Mouse (Mus musculus): ENCODE data around the gene Cnppd1. TPM values are rescaled to one million over a fixed set of nuclear protein-coding genes. Genes with fewer than 3 reads are reported as not detected.

Cnppd1 gene
- polyA plus RNA-seq, 1 experiment from 2014 or later = 44.4 TPM

DNA sequence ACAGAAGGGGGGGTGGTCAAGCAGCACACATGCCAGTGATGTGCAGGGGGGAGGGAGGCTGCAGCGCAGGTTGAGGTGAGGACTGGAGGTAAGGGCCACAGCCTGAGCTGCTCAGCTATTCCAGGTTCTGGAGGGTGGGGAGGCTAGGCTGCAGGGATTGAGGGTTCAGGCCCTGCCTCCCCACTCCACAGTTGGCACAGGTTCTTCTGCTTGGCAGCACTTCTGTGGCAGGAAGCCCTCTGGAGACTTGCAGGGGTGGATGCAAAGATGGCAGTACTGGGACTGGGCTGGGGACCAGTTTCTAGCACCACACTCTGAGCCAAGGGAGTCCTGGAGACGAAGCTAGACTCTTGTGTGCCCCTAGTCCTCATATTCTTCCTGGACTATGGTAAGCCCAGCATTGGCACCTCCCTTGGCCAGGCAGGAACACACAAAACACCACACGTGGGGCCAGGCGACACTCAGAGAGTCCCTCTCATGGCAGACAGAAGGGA is 38.9 kb upstream of the Cnppd1 start:
- no peak overlapping the region for H3K27ac ChIP-seq (ENCODE audit: low read depth, low read length)
- no peak overlapping the region for H3K4me2 ChIP-seq (ENCODE audit: low read depth, low read length)
- 85% methylated on average over 4 of the region's 4 CpGs for WGBS
- peaks cover 15% of the 10 kb centered on the region; the same call in 1 of the 2 replicates for H3K4me1 ChIP-seq (ENCODE audit: control insufficient read depth, insufficient read depth, low read length)
- no peaks in the 10 kb centered on the region for H3K27me3 ChIP-seq (ENCODE audit: control insufficient read depth, insufficient read depth, low read length)
- H3K4me3 ChIP-seq (ENCODE audit: low read depth, low read length) = no peak overlapping the region
- ATAC-seq (ENCODE audit: low read depth) = no peak
- no peaks in the 10 kb centered on the region for H3K9me3 ChIP-seq (ENCODE audit: control insufficient read depth, low read length)
- H3K36me3 ChIP-seq (ENCODE audit: control insufficient read depth, insufficient read depth, low read length) = peaks cover 29% of the 10 kb centered on the region
- no peak overlapping the region for H3K9ac ChIP-seq (replicated peaks; ENCODE audit: low read depth, low read length)

DNA sequence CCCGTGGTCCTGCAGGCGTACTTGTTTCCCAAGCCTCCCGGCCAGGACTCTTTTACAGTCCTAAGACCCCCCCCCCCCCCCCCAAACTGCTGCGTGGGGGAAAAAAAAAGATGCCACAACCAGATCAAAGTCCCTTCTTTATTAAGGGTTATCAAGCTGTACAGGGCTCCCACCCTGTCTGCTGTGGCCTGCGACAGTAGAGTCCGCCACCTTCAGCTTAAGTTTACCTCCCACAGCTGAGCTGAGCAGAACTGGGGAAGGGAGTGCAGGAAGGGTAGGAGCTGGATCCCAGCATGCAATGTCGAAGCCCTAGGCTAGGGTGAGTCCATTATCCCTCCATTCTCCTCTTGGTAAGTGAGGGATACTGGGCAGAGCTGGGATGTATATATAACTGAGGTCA is 38.2 kb upstream of the Cnppd1 start:
- Histone ChIP-seq H3K4me2 (ENCODE audit: low read depth, low read length) (peak overlapping the region; percentile 100), H3K4me1 (ENCODE audit: control insufficient read depth, insufficient read depth, low read length) (peaks cover 15% of the 10 kb centered on the region; the same call in 1 of the 2 replicates), H3K27me3 (ENCODE audit: control insufficient read depth, insufficient read depth, low read length) (no peaks in the 10 kb centered on the region), H3K27ac (ENCODE audit: low read depth, low read length) (no peak overlapping the region), H3K4me3 (ENCODE audit: low read depth, low read length) (0 out of 2 replicates have a peak overlapping the region, but pooled peaks have one; percentile 55), H3K9me3 (ENCODE audit: control insufficient read depth, low read length) (no peaks in the 10 kb centered on the region), H3K36me3 (ENCODE audit: control insufficient read depth, insufficient read depth, low read length) (peaks cover 25% of the 10 kb centered on the region), H3K9ac (replicated peaks; ENCODE audit: low read depth, low read length) (no peak overlapping the region)
- WGBS = 52% methylated on average over 6 of the region's 7 CpGs
- peak; percentile 12; the same call in 1 of the 2 replicates for ATAC-seq (ENCODE audit: low read depth)

- Histone ChIP-seq H3K27me3 (ENCODE audit: control insufficient read depth, insufficient read depth, low read length) (no peaks in the 10 kb centered on the region), H3K4me2 (ENCODE audit: low read depth, low read length) (peak within 1 kb of the TSS; percentile 100), H3K4me3 (ENCODE audit: low read depth, low read length) (peak within 1 kb of the TSS; percentile 55), H3K9me3 (ENCODE audit: control insufficient read depth, low read length) (no peaks in the 10 kb centered on the region), H3K36me3 (ENCODE audit: control insufficient read depth, insufficient read depth, low read length) (peaks cover 29% of the 10 kb centered on the region), H3K4me1 (ENCODE audit: control insufficient read depth, insufficient read depth, low read length) (peaks cover 15% of the 10 kb centered on the region; the same call in 1 of the 2 replicates), H3K9ac (replicated peaks; ENCODE audit: low read depth, low read length) (peak within 1 kb of the TSS; percentile 67), H3K27ac (ENCODE audit: low read depth, low read length) (peak within 1 kb of the TSS; percentile 52)
- ATAC-seq (ENCODE audit: low read depth) = peak; percentile 95
- WGBS = 0% methylated on average over 31 of the region's 31 CpGs
Measured at GRCm38 (mm10) chr1:75180105-75180590, 37.6 kb upstream of the Cnppd1 start, which contains the start of gene Abcb6. TSS of gene Abcb6 (minus strand) at chr1:75180392.

DNA sequence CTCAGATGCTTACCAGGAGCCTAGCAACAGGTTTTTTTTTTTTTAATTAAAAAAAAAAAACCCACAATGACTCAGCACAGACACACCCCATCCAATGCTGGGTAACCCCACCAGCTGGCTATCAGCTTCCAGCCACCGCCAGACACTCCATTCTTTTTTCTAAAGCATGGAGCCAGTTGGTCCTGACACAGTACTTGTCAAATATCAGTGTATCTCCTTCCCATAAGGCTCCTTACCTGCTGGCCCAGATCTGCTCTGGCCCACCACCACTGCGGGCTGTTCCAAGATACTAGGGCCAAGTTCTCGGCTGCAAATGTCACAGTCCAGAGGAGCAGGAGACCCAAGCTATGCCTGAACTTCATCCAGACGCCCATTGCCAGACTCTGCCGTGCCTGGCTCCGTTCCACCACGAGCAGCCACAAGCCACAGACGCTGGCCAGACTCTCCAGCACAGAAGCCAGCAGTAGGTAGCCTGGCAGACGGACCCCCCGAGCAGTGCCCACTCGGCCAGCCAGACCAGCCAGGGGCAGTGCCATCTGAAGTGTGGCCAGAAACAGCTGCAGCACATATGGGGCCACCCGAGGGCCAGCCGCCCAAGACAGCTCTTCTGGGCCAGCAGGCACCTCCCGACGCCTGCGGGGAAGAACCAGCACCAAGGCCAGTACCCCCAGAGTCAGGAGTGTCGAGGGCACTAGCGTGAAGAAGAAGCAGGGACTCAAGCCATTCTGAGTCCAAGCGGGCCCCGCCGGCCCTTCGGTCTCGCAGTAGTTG is 37.0 kb upstream of the Cnppd1 start:
- H3K4me2 ChIP-seq (ENCODE audit: low read depth, low read length) = peak overlapping the region; percentile 100
- H3K27ac ChIP-seq (ENCODE audit: low read depth, low read length) = peak overlapping the region; percentile 52
- H3K9me3 ChIP-seq (ENCODE audit: control insufficient read depth, low read length) = no peaks in the 10 kb centered on the region
- 9% methylated on average over 23 of the region's 23 CpGs for WGBS
- H3K4me1 ChIP-seq (ENCODE audit: control insufficient read depth, insufficient read depth, low read length) = peaks cover 15% of the 10 kb centered on the region; the same call in 1 of the 2 replicates
- H3K4me3 ChIP-seq (ENCODE audit: low read depth, low read length) = peak overlapping the region; percentile 55
- H3K9ac ChIP-seq (replicated peaks; ENCODE audit: low read depth, low read length) = peak overlapping the region; percentile 67
- no peaks in the 10 kb centered on the region for H3K27me3 ChIP-seq (ENCODE audit: control insufficient read depth, insufficient read depth, low read length)
- H3K36me3 ChIP-seq (ENCODE audit: control insufficient read depth, insufficient read depth, low read length) = peaks cover 32% of the 10 kb centered on the region
- ATAC-seq (ENCODE audit: low read depth) = peak; percentile 32

GRCm38 (mm10) chr1:75168472-75169464 is 26.3 kb upstream of the Cnppd1 start, which contains the start of gene Zfand2b:
TSS of gene Zfand2b (plus strand) at chr1:75168646.
- no peaks in the 10 kb centered on the region for H3K9me3 ChIP-seq (ENCODE audit: control insufficient read depth, low read length)
- H3K4me1 ChIP-seq (ENCODE audit: control insufficient read depth, insufficient read depth, low read length) = peaks cover 6% of the 10 kb centered on the region; the same call in 1 of the 2 replicates
- peak; percentile 97 for ATAC-seq (ENCODE audit: low read depth)
- H3K36me3 ChIP-seq (ENCODE audit: control insufficient read depth, insufficient read depth, low read length) = peaks cover 20% of the 10 kb centered on the region
- peak within 1 kb of the TSS; percentile 81 for H3K27ac ChIP-seq (ENCODE audit: low read depth, low read length)
- H3K27me3 ChIP-seq (ENCODE audit: control insufficient read depth, insufficient read depth, low read length) = no peaks in the 10 kb centered on the region
- peak within 1 kb of the TSS; percentile 58 for H3K9ac ChIP-seq (replicated peaks; ENCODE audit: low read depth, low read length)
- peak within 1 kb of the TSS; percentile 67 for H3K4me3 ChIP-seq (ENCODE audit: low read depth, low read length)
- WGBS = 1% methylated on average over 57 of the region's 59 CpGs
- H3K4me2 ChIP-seq (ENCODE audit: low read depth, low read length) = peak within 1 kb of the TSS; percentile 59

DNA sequence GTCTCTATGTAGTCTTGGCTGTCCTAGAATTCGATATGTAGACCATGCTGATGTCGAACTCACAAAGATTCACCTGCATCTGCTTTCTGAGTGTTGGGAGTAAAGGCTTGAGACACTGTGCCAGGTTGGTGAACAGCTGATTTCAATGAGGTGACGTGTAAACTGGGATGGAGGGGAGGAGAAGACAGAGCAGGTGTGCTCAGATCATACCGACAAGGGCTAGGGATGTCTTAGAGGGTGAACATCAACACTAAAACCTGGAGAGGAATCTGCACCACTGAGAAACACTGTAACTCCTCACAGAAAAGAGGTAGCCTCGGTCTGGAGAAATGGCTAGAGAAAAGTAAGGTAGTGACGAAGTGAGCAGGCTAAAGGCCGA is 25.6 kb upstream of the Cnppd1 start:
- H3K4me1 ChIP-seq (ENCODE audit: control insufficient read depth, insufficient read depth, low read length) = peaks cover 6% of the 10 kb centered on the region; the same call in 1 of the 2 replicates
- H3K9me3 ChIP-seq (ENCODE audit: control insufficient read depth, low read length) = no peaks in the 10 kb centered on the region
- peak overlapping the region; percentile 1; the same call in 1 of the 2 replicates for H3K9ac ChIP-seq (replicated peaks; ENCODE audit: low read depth, low read length)
- H3K4me3 ChIP-seq (ENCODE audit: low read depth, low read length) = peak overlapping the region; percentile 67
- H3K4me2 ChIP-seq (ENCODE audit: low read depth, low read length) = peak overlapping the region; percentile 59
- peak; percentile 35; the same call in 1 of the 2 replicates for ATAC-seq (ENCODE audit: low read depth)
- H3K27ac ChIP-seq (ENCODE audit: low read depth, low read length) = no peak overlapping the region; the same call in 1 of the 2 replicates
- WGBS = 11% methylated on average over 7 of the region's 7 CpGs
- peaks cover 14% of the 10 kb centered on the region for H3K36me3 ChIP-seq (ENCODE audit: control insufficient read depth, insufficient read depth, low read length)
- H3K27me3 ChIP-seq (ENCODE audit: control insufficient read depth, insufficient read depth, low read length) = no peaks in the 10 kb centered on the region

DNA sequence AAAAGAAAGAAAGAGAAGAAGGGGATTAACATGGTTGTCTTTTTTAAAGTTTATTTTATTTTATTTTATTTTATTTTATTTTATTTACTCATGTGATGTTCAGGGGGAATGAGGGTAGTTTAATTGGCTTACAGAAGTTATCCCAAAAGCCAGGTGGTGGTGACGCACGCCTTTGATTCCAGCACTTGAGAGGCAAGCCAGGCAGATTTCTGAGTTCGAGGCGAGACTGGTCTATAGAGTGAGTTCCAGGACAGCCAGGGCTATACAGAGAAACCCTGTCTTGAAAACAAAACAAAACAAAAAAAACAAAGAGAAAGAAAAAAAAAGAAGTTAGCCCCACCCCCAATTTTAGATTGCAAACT is 17.7 kb upstream of the Cnppd1 start:
- no peaks in the 10 kb centered on the region for H3K9me3 ChIP-seq (ENCODE audit: control insufficient read depth, low read length)
- 94% methylated on average over 4 of the region's 4 CpGs for WGBS
- H3K27ac ChIP-seq (ENCODE audit: low read depth, low read length) = no peak overlapping the region
- no peak overlapping the region for H3K4me2 ChIP-seq (ENCODE audit: low read depth, low read length)
- no peak overlapping the region for H3K4me3 ChIP-seq (ENCODE audit: low read depth, low read length)
- no peak overlapping the region for H3K9ac ChIP-seq (replicated peaks; ENCODE audit: low read depth, low read length)
- H3K27me3 ChIP-seq (ENCODE audit: control insufficient read depth, insufficient read depth, low read length) = no peaks in the 10 kb centered on the region
- H3K36me3 ChIP-seq (ENCODE audit: control insufficient read depth, insufficient read depth, low read length) = no peaks in the 10 kb centered on the region
- ATAC-seq (ENCODE audit: low read depth) = no peak
- no peaks in the 10 kb centered on the region for H3K4me1 ChIP-seq (ENCODE audit: control insufficient read depth, insufficient read depth, low read length)

DNA sequence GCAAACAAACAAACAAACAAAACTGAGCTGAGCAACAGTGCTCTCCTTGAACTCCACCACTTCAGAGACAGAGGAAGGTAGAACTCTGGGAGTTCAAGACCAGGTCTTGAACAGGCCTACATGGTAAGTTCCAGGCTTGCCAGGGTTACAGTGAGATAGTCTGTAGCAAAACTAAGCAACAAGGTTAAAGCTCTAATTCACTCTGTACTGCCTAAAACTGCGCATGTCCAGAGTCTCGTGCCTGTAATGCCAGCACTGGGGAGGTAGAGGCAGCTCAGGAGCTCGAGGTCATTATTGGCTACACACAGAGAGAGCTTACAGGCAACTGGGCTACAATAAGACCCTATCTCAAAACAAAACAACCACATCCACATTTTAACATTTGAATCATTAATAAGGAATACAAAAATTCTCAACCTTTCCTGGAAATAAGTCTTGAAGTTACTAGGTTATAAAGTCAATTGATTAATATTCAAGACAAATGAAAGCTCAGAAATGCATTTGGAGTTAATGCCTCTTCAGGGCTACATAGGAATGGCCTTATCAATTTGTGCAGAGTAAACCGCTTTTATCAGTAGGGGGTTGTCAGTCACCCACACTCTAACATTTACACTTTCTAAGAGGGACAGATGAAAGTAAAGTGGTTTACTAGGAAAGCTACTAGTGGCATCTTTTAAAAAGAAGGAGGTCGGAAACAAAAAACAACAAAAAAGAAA is 17.2 kb upstream of the Cnppd1 start:
- Histone ChIP-seq H3K4me3 (ENCODE audit: low read depth, low read length) (no peak overlapping the region), H3K9ac (replicated peaks; ENCODE audit: low read depth, low read length) (no peak overlapping the region), H3K27ac (ENCODE audit: low read depth, low read length) (no peak overlapping the region), H3K27me3 (ENCODE audit: control insufficient read depth, insufficient read depth, low read length) (no peaks in the 10 kb centered on the region), H3K4me2 (ENCODE audit: low read depth, low read length) (no peak overlapping the region), H3K9me3 (ENCODE audit: control insufficient read depth, low read length) (no peaks in the 10 kb centered on the region), H3K4me1 (ENCODE audit: control insufficient read depth, insufficient read depth, low read length) (no peaks in the 10 kb centered on the region), H3K36me3 (ENCODE audit: control insufficient read depth, insufficient read depth, low read length) (no peaks in the 10 kb centered on the region)
- no peak for ATAC-seq (ENCODE audit: low read depth)
- WGBS = 76% methylated on average over 5 of the region's 5 CpGs

All from neural tube, embryonic 14.5 days (tissue).